Comparison of ENCODE assay signal across 35 mouse cellular contexts in the genomic region with DNA sequence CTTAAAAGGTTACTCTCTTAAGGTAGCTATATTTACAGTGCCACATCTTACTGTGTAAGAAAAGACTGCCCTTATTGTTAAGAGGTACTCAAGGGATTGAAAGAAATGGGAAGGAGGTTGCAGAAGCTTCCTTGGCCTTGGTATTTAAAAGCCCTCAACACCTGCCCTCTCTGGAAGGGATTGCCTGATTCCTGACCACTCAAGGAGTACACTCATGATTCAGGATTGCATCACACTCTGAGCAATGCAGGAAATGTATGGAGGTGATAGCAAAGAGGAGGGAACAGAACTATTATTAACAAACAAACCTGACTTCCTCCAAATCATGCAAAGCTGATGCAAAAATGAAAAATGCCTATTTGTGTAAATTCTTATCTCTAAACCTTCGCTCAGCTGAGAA.
"Had no signal": no experiment of that assay in that cellular context is flagged by ENCODE, and none has a peak within 500 bp of the region (broad histone marks: within the 10 kb centered on the region; RNA-seq: fewer than 3 reads in every experiment).

No protein-coding gene starts in this region.

- H3K9me3 ChIP-seq: heart, embryonic 10.5 days; heart, embryonic 12.5 days; heart, embryonic 13.5 days; heart, embryonic 15.5 days; hindbrain, embryonic 10.5 days; hindbrain, embryonic 12.5 days; hindbrain, embryonic 13.5 days; hindbrain, embryonic 15.5 days; intestine, embryonic 15.5 days; kidney, embryonic 15.5 days had no signal

- H3K27me3 ChIP-seq: heart, embryonic 12.5 days; heart, embryonic 13.5 days; heart, embryonic 15.5 days; hindbrain, embryonic 12.5 days; hindbrain, embryonic 13.5 days; hindbrain, embryonic 15.5 days; intestine, embryonic 15.5 days; kidney, embryonic 15.5 days had no signal

- DNase-seq: heart, postnatal 10 days; heart, postnatal 14 days; heart, postnatal 36 days; heart, postnatal 4 days; kidney, adult 11 months; kidney, adult 18-20 months; kidney, adult 2 months; kidney, adult 8-10 months; kidney, adult 9 months; kidney, postnatal 10 days; kidney, postnatal 14 days; kidney, postnatal 25 days; kidney, postnatal 36 days; kidney, postnatal 4 days; layer of hippocampus, adult 9-11 months; layer of hippocampus, postnatal 36 days had no signal

- H3K27ac ChIP-seq: heart, embryonic 10.5 days; heart, embryonic 13.5 days; heart, embryonic 15.5 days; hindbrain, embryonic 10.5 days; hindbrain, embryonic 12.5 days; hindbrain, embryonic 13.5 days; hindbrain, embryonic 14.5 days; hindbrain, embryonic 15.5 days; intestine, embryonic 15.5 days; kidney, embryonic 15.5 days; kidney, postnatal 0 days; layer of hippocampus, adult 2 months; left cerebral cortex, adult 2 months had no signal

- H3K36me3 ChIP-seq: heart, embryonic 10.5 days; heart, embryonic 12.5 days; heart, embryonic 13.5 days; heart, embryonic 15.5 days; hindbrain, embryonic 10.5 days; hindbrain, embryonic 12.5 days; hindbrain, embryonic 13.5 days; hindbrain, embryonic 15.5 days; intestine, embryonic 15.5 days; kidney, embryonic 15.5 days had no signal

- H3K9ac ChIP-seq: heart, embryonic 12.5 days; heart, embryonic 13.5 days; heart, embryonic 15.5 days; hindbrain, embryonic 12.5 days; hindbrain, embryonic 13.5 days; hindbrain, embryonic 14.5 days; hindbrain, embryonic 15.5 days; intestine, embryonic 15.5 days; kidney, embryonic 15.5 days had no signal

- H3K4me2 ChIP-seq: heart, embryonic 11.5 days; heart, embryonic 12.5 days; heart, embryonic 13.5 days; heart, embryonic 15.5 days; hindbrain, embryonic 12.5 days; hindbrain, embryonic 13.5 days; hindbrain, embryonic 14.5 days; hindbrain, embryonic 15.5 days; intestine, embryonic 15.5 days; kidney, embryonic 15.5 days had no signal

- ATAC-seq: hindbrain, embryonic 16.5 days; inflammation-experienced regulatory T-cells, adult 6 months; intestine, embryonic 15.5 days; intestine, embryonic 16.5 days; intestine, postnatal 0 days had no signal

- H3K4me1 ChIP-seq: heart, embryonic 10.5 days; heart, embryonic 12.5 days; heart, embryonic 13.5 days; heart, embryonic 15.5 days; hindbrain, embryonic 10.5 days; hindbrain, embryonic 12.5 days; hindbrain, embryonic 13.5 days; hindbrain, embryonic 15.5 days; intestine, embryonic 15.5 days; kidney, embryonic 15.5 days had no signal

- H3K4me3 ChIP-seq: heart, embryonic 10.5 days; heart, embryonic 12.5 days; heart, embryonic 13.5 days; heart, embryonic 15.5 days; hindbrain, embryonic 10.5 days; hindbrain, embryonic 12.5 days; hindbrain, embryonic 13.5 days; hindbrain, embryonic 15.5 days; intestine, embryonic 15.5 days; kidney, embryonic 15.5 days; layer of hippocampus, adult 2 months; left cerebral cortex, adult 2 months had no signal
